Mouse (Mus musculus): Measurements from ENCODE around the gene Gpr15.

GRCm38 (mm10) chr16:58685548-58686537 is 33.0 kb downstream of the Gpr15 start:
- no peak for TF ChIP-seq CTCF (IDR thresholded peaks at IDR 0.05; ENCODE audit: control insufficient read depth, insufficient read depth, low read length)
- TF ChIP-seq POLR2A (IDR thresholded peaks at IDR 0.05; ENCODE audit: borderline replicate concordance, control insufficient read depth, low read depth, low read length), result no peak
